Mouse (Mus musculus): Measurements from ENCODE around the gene Gper1. TPM values are rescaled to one million over a fixed set of nuclear protein-coding genes. Genes with fewer than 3 reads are reported as not detected.

The Gper1 gene
- total and polyA plus RNA-seq, 3 experiments, result 0.07 to 0.15 TPM; not detected in 1

GRCm38 (mm10) chr5:139448025-139448424, 25.1 kb downstream of the Gper1 start:
- TF ChIP-seq MAFK (IDR thresholded peaks at IDR 0.05; ENCODE audit: borderline replicate concordance, low read depth, low read length), result no peak
- no peak for DNase-seq (ENCODE audit: low read depth, low spot score)
- no peaks in the 10 kb centered on the region for H3K4me1 ChIP-seq (ENCODE audit: control insufficient read depth in 1 of 2, insufficient read depth in 2 of 2, low read length in 2 of 2)
- no peak overlapping the region for H3K4me3 ChIP-seq (ENCODE audit: control insufficient read depth in 1 of 2, insufficient read depth in 1 of 2, low read depth in 2 of 2, low read length in 2 of 2)
- H3K79me2 ChIP-seq (ENCODE audit: control insufficient read depth, insufficient read depth, low read length, poor library complexity), result no peaks in the 10 kb centered on the region; the same call in none of the 2 replicates
- no peak overlapping the region for H3K9ac ChIP-seq (ENCODE audit: control insufficient read depth, low read depth, low read length, poor library complexity, severe bottlenecking)
- H3K27ac ChIP-seq (ENCODE audit: control insufficient read depth, low read depth, low read length), result no peak overlapping the region
- no peaks in the 10 kb centered on the region for H3K36me3 ChIP-seq (ENCODE audit: control insufficient read depth in 1 of 2, insufficient read depth in 2 of 2, low read length in 2 of 2)
- H3K9me3 ChIP-seq (replicated peaks; ENCODE audit: insufficient read depth, low read length), result no peaks in the 10 kb centered on the region
- H3K27me3 ChIP-seq (ENCODE audit: control insufficient read depth in 1 of 2, insufficient read depth in 2 of 2, low read length in 2 of 2), result no peaks in the 10 kb centered on the region

- H3K27ac ChIP-seq (ENCODE audit: control insufficient read depth, low read depth, low read length), result no peak overlapping the region
- H3K4me1 ChIP-seq (ENCODE audit: control insufficient read depth in 1 of 2, insufficient read depth in 2 of 2, low read length in 2 of 2), result no peaks in the 10 kb centered on the region
- TF ChIP-seq HCFC1 (IDR thresholded peaks at IDR 0.05; ENCODE audit: low read depth, low read length), result no peak
- no peak for TF ChIP-seq USF1 (IDR thresholded peaks at IDR 0.05; ENCODE audit: low read depth, low read length)
- no peak for TF ChIP-seq POLR2A (IDR thresholded peaks at IDR 0.05; ENCODE audit: control insufficient read depth in 1 of 2, insufficient read depth in 1 of 2, low read depth in 1 of 2, low read length in 2 of 2, poor library complexity in 1 of 2)
- TF ChIP-seq ELF1 (IDR thresholded peaks at IDR 0.05; ENCODE audit: low read depth, low read length), result no peak
- no peak for TF ChIP-seq CHD2 (IDR thresholded peaks at IDR 0.05; ENCODE audit: low read length)
- no peak for TF ChIP-seq E2F4 (IDR thresholded peaks at IDR 0.05; ENCODE audit: borderline replicate concordance, low read depth, low read length)
- TF ChIP-seq MEF2A (IDR thresholded peaks at IDR 0.05; ENCODE audit: extremely low read depth, insufficient replicate concordance, low read depth, low read length, poor library complexity, severe bottlenecking), result no peak
- TF ChIP-seq RCOR1 (IDR thresholded peaks at IDR 0.05; ENCODE audit: low read depth, low read length), result no peak
- TF ChIP-seq ZMIZ1 (IDR thresholded peaks at IDR 0.05; ENCODE audit: low read depth, low read length), result no peak
- no peak for TF ChIP-seq POLR2AphosphoS5 (IDR thresholded peaks at IDR 0.05; ENCODE audit: borderline replicate concordance, low read depth, low read length)
- no peak for TF ChIP-seq SIN3A (IDR thresholded peaks at IDR 0.05; ENCODE audit: low read length)
- no peak for TF ChIP-seq NRF1 (IDR thresholded peaks at IDR 0.05; ENCODE audit: insufficient read depth, low read depth, low read length, poor library complexity, severe bottlenecking)
- TF ChIP-seq ZKSCAN1 (IDR thresholded peaks at IDR 0.05; ENCODE audit: low read depth, low read length), result no peak
- TF ChIP-seq BHLHE40 (IDR thresholded peaks at IDR 0.05; ENCODE audit: borderline replicate concordance, low read depth, low read length), result no peak
- TF ChIP-seq MYB (IDR thresholded peaks at IDR 0.05; ENCODE audit: low read depth, low read length), result no peak
- TF ChIP-seq ZNF384 (IDR thresholded peaks at IDR 0.05; ENCODE audit: low read depth, low read length), result no peak
- no peak for TF ChIP-seq EP300 (IDR thresholded peaks at IDR 0.05; ENCODE audit: low read depth in 1 of 2, low read length in 2 of 2)
- H3K27me3 ChIP-seq (ENCODE audit: control insufficient read depth in 1 of 2, insufficient read depth in 2 of 2, low read length in 2 of 2), result no peaks in the 10 kb centered on the region
- no peaks in the 10 kb centered on the region; the same call in none of the 2 replicates for H3K79me2 ChIP-seq (ENCODE audit: control insufficient read depth, insufficient read depth, low read length, poor library complexity)
- no peak overlapping the region for H3K9ac ChIP-seq (ENCODE audit: control insufficient read depth, low read depth, low read length, poor library complexity, severe bottlenecking)
- H3K4me3 ChIP-seq (ENCODE audit: control insufficient read depth in 1 of 2, insufficient read depth in 1 of 2, low read depth in 2 of 2, low read length in 2 of 2), result no peak overlapping the region
- H3K36me3 ChIP-seq (ENCODE audit: control insufficient read depth in 1 of 2, insufficient read depth in 2 of 2, low read length in 2 of 2), result no peaks in the 10 kb centered on the region
- no peak for DNase-seq (ENCODE audit: low read depth, low spot score)
- no peaks in the 10 kb centered on the region for H3K9me3 ChIP-seq (replicated peaks; ENCODE audit: insufficient read depth, low read length)
Observed at GRCm38 (mm10) chr5:139449161-139449791, 26.3 kb downstream of the Gper1 start.
